Comparison of ENCODE assay signal across 10 mouse cellular contexts in the genomic region with DNA sequence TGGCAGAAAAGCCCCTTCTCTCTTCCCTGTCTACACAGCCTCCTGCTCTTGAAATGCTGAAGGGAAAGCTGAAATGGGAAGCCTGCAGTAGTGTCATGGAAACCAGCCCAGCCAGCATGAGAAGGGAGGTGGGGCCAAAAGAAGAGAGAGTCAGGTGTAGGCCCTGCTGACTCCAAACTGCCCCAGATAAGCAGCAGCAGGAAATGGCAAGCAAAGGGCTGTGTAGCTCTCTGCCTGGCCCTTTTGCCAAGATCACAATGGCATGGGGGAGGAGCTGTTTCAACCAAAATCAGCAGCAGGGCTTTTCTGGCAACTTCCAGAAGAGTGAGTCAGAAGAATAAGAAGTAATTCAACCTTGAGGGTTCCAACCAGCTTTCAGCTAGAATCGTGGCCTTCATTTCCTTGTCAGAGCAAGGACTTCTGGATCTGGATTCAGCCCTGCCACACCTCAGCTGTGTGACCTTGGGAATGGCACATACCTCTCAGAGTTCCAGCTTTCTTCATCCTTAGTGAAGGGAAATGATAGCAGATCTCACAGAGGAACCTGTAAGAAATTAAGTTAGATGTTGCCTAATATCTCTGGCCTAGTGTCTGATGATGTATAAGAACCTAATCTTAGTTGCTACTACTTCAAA.
A peak's percentile ranks its signal among the peaks of the same experiment; 100 is the strongest.
DNase-seq lines count a peak whose midpoint lies in the region; ATAC-seq and TF ChIP-seq lines count a peak whose summit lies in the region.
"Had no signal": no experiment of that assay in that cellular context is flagged by ENCODE, and none has a peak within 500 bp of the region (broad histone marks: within the 10 kb centered on the region; RNA-seq: fewer than 3 reads in every experiment).

No protein-coding gene starts in this region.

- TF ChIP-seq POLR2A in kidney, adult 2 months (IDR thresholded peaks at IDR 0.05; ENCODE audit: low read depth, low read length): no peak

- DNase-seq in kidney, adult 2 months: peak; percentile 14
- no peak for DNase-seq in kidney, postnatal 4 days
- peak; percentile 30 to 66 for DNase-seq in adrenal gland, adult 18-20 months (ENCODE audit: low spot score in 2 of 2)
- DNase-seq in cerebellum, adult 9-10 months: peak; percentile 67
- DNase-seq in gastrocnemius, adult 8-10 months (ENCODE audit: low spot score in 2 of 2): no peak
- DNase-seq in thymus, postnatal 14 days: no peak
- DNase-seq in T-cell, adult 2 months (ENCODE audit: low spot score): no peak

- H3K4me1 ChIP-seq in kidney, adult 2 months (ENCODE audit: control insufficient read depth, insufficient read depth, low read length): no peaks in the 10 kb centered on the region
- H3K4me1 ChIP-seq in intestine, postnatal 0 days (replicated peaks; ENCODE audit: control insufficient read depth, insufficient read depth, low read length): no peaks in the 10 kb centered on the region
- H3K4me1 ChIP-seq: limb, embryonic 15.5 days had no signal

- no peaks in the 10 kb centered on the region for H3K36me3 ChIP-seq in kidney, adult 2 months (ENCODE audit: control insufficient read depth, insufficient read depth, low read length)
- no peaks in the 10 kb centered on the region for H3K36me3 ChIP-seq in intestine, postnatal 0 days (ENCODE audit: control insufficient read depth, insufficient read depth)
- H3K36me3 ChIP-seq: limb, embryonic 15.5 days had no signal

- no peaks in the 10 kb centered on the region for H3K27me3 ChIP-seq in kidney, adult 2 months (replicated peaks; ENCODE audit: control insufficient read depth, insufficient read depth, low read length)
- no peaks in the 10 kb centered on the region for H3K27me3 ChIP-seq in intestine, postnatal 0 days (replicated peaks; ENCODE audit: control insufficient read depth, insufficient read depth, low read length)
- H3K27me3 ChIP-seq: limb, embryonic 15.5 days had no signal

- no peak overlapping the region for H3K4me2 ChIP-seq in intestine, postnatal 0 days (replicated peaks; ENCODE audit: low read depth)
- H3K4me2 ChIP-seq: limb, embryonic 15.5 days had no signal

- no peak for TF ChIP-seq CTCF in kidney, adult 2 months (conservative IDR thresholded peaks at IDR 0.05; ENCODE audit: insufficient read depth, insufficient read length, low read depth, low read length)
- TF ChIP-seq CTCF in intestine, postnatal 0 days (IDR thresholded peaks at IDR 0.05; ENCODE audit: low read depth): no peak

- no peak overlapping the region for H3K9ac ChIP-seq in intestine, postnatal 0 days (ENCODE audit: low read depth, low read length)
- H3K9ac ChIP-seq: limb, embryonic 15.5 days had no signal

- H3K9me3 ChIP-seq in intestine, postnatal 0 days (ENCODE audit: control insufficient read depth): no peaks in the 10 kb centered on the region
- H3K9me3 ChIP-seq: limb, embryonic 15.5 days had no signal

- no peak overlapping the region for H3K27ac ChIP-seq in kidney, adult 2 months (ENCODE audit: insufficient read depth, low read depth, low read length)
- H3K27ac ChIP-seq in intestine, postnatal 0 days (ENCODE audit: low read depth, low read length): no peak overlapping the region
- H3K27ac ChIP-seq: limb, embryonic 15.5 days had no signal

- WGBS in kidney, adult 2 months: 44% methylated on average over 1 of the region's 1 CpGs
- 31% methylated on average over 1 of the region's 1 CpGs for WGBS in intestine, postnatal 0 days

- 0 out of 2 replicates have a peak, but pooled peaks have one; percentile 51 for ATAC-seq in intestine, postnatal 0 days

- H3K4me3 ChIP-seq in kidney, adult 2 months (ENCODE audit: insufficient read depth, low read depth, low read length): no peak overlapping the region
- no peak overlapping the region for H3K4me3 ChIP-seq in intestine, postnatal 0 days (ENCODE audit: low read depth, low read length)
- H3K4me3 ChIP-seq: limb, embryonic 15.5 days; myocyte had no signal

Comparison
In these comparisons a context has a peak if more than half of its experiments do, and no peak if none do; other contexts are left out.
1. DNase-seq: peak in kidney, adult 2 months (single experiment), adrenal gland, adult 18-20 months (2 of 2) and cerebellum, adult 9-10 months (single experiment); none in kidney, postnatal 4 days (0 of 2), gastrocnemius, adult 8-10 months (0 of 2), thymus, postnatal 14 days (single experiment) and T-cell, adult 2 months (single experiment).